Mouse (Mus musculus) layer of hippocampus, adult 8-10 months (tissue): ENCODE measurements around the gene Pls1. TPM values are rescaled to one million over a fixed set of nuclear protein-coding genes. Genes with fewer than 3 reads are reported as not detected.

Experiments
- DNase-seq, 2 experiments: peaks; one replicate each; pipeline ENCODE4 v3.0.0; 2022; ENCODE audit warnings: low spot score in 2 of 2
- total RNA-seq, 4 experiments: library from RNA; stranded (reverse); gene quantifications; 2 replicates each; pipeline ENCODE4 v1.2.4; 2022

Gene Pls1
- total RNA-seq, result 10 to 100 TPM; 12.0 to 17.0 (median 14.6) TPM

GRCm38 (mm10) chr9:95844825-95845460, at the start of gene Pls1:
Gene Pls1 (minus strand): TSS chr9:95845311.
- DNase-seq, result peak; percentile 80 to 92

- no peak for DNase-seq
Observed at GRCm38 (mm10) chr9:95882751-95883150, 37.6 kb upstream of the Pls1 start.

- DNase-seq, result no peak
Observed at GRCm38 (mm10) chr9:95878246-95878645, 33.1 kb upstream of the Pls1 start.

- no peak for DNase-seq
Observed at GRCm38 (mm10) chr9:95858027-95858570, 13.0 kb upstream of the Pls1 start.

GRCm38 (mm10) chr9:95857414-95858026, 12.4 kb upstream of the Pls1 start, which contains the start of gene Atr:
Gene Atr (plus strand): TSS chr9:95857597.
- DNase-seq, result peak; percentile 89

- DNase-seq, result no peak
Observed at GRCm38 (mm10) chr9:95856004-95856403, 10.9 kb upstream of the Pls1 start.

GRCm38 (mm10) chr9:95854891-95855290, 9.8 kb upstream of the Pls1 start:
- no peak for DNase-seq

GRCm38 (mm10) chr9:95852896-95853295, 7.8 kb upstream of the Pls1 start:
- DNase-seq, result peak in 1 of 2 experiments; percentile 80

- no peak for DNase-seq
Observed at GRCm38 (mm10) chr9:95851671-95852070, 6.6 kb upstream of the Pls1 start.

- DNase-seq, result no peak
Observed at GRCm38 (mm10) chr9:95845711-95846110, 600 bp upstream of the Pls1 start.

GRCm38 (mm10) chr9:95839424-95839823, 5.7 kb downstream of the Pls1 start:
- DNase-seq, result no peak

GRCm38 (mm10) chr9:95835741-95836140, 9.4 kb downstream of the Pls1 start:
- no peak for DNase-seq

- DNase-seq, result no peak
Observed at GRCm38 (mm10) chr9:95834799-95835198, 10.3 kb downstream of the Pls1 start.

- no peak for DNase-seq
Observed at GRCm38 (mm10) chr9:95832758-95833157, 12.4 kb downstream of the Pls1 start.

GRCm38 (mm10) chr9:95827565-95827964, 17.5 kb downstream of the Pls1 start:
- no peak for DNase-seq

GRCm38 (mm10) chr9:95822531-95822930, 22.6 kb downstream of the Pls1 start:
- no peak for DNase-seq

GRCm38 (mm10) chr9:95815706-95816105, 29.4 kb downstream of the Pls1 start:
- no peak for DNase-seq

- DNase-seq, result no peak
Observed at GRCm38 (mm10) chr9:95815015-95815673, 30.0 kb downstream of the Pls1 start.

GRCm38 (mm10) chr9:95813721-95814531, 31.2 kb downstream of the Pls1 start:
- no peak for DNase-seq

- no peak for DNase-seq
Observed at GRCm38 (mm10) chr9:95811817-95812216, 33.3 kb downstream of the Pls1 start.

- DNase-seq, result peak in 1 of 2 experiments; percentile 29
Observed at GRCm38 (mm10) chr9:95809596-95809995, 35.5 kb downstream of the Pls1 start.
